Mouse (Mus musculus) cerebellum, adult 2 months (tissue): ENCODE results near the gene Epas1. TPM values are rescaled to one million over a fixed set of nuclear protein-coding genes. Genes with fewer than 3 reads are reported as not detected.

Experiments
- DNase-seq, 2 experiments: peaks; one replicate each; pipeline ENCODE4 v3.0.0; 2021
- H3K27ac ChIP-seq: fragments of 200-500 bp; 2 replicates; pipeline ENCODE4 v1.5.1; 2012; ENCODE audit warnings: low read length, control low read depth, inconsistent platforms; ENCODE audit not compliant: insufficient read depth
- H3K27me3 ChIP-seq: fragments of 200-500 bp; 2 replicates; pipeline ENCODE4 v1.6.1; 2012; ENCODE audit warnings: inconsistent platforms, mild to moderate bottlenecking, low read length, moderate library complexity; ENCODE audit not compliant: control insufficient read depth, insufficient read depth
- H3K4me1 ChIP-seq: fragments of 200-500 bp; 2 replicates; pipeline ENCODE4 v1.6.1; 2011; ENCODE audit warnings: low read length; ENCODE audit not compliant: control insufficient read depth, insufficient read depth
- H3K4me3 ChIP-seq: fragments of 200-500 bp; replicated peaks from 2 replicates; pipeline ENCODE3; 2011; ENCODE audit warnings: mild to moderate bottlenecking, low read depth, low read length, control low read depth; ENCODE audit not compliant: insufficient read depth
- CTCF ChIP-seq: fragments of 200-500 bp; IDR thresholded peaks from 2 replicates; pipeline ENCODE4 v1.5.1; 2011; ENCODE audit warnings: low read depth, mild to moderate bottlenecking, control low read depth, low read length, moderate library complexity, borderline replicate concordance; ENCODE audit not compliant: insufficient read depth
- POLR2A ChIP-seq: fragments of 200-500 bp; IDR thresholded peaks from 2 replicates; pipeline ENCODE4 v1.6.1; 2011; ENCODE audit warnings: low read length, control low read depth, borderline replicate concordance; ENCODE audit not compliant: insufficient read depth
- WGBS: fragments of 180-500 bp; shearing (Covaris S2); methylation state at CpG from one replicate; pipeline ENCODE4 v1.1.7; 2018; 5-methylcytosine and 5-hydroxymethylcytosine counted together
- polyA plus RNA-seq: library from polyadenylated mRNA; depleted of rRNA; stranded (reverse); fragments of >200 nt; gene quantifications from 2 replicates; pipeline ENCODE4 v1.2.3, GENCODE M21; 2012

The Epas1 gene
- polyA plus RNA-seq, 1 experiment = 71.1 TPM

DNA sequence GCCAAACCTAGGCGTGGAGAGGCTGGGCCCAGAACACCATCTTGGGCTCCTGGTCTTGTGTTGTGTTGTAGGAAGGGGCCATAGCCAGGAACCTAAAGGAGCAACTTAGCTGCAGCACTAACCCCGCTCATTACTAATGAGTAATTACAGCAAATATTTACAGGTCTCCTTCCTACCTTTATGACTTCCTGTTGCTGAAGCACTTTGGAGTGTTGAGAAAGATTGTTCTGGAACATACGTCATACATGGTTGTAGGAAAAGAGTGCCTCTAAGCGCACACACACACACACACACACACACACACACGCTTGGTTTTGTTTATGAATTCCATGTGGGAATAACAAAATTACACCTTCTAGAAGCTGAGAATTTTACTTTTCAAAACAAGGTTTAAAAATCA is 8.4 kb downstream of the Epas1 start:
- no peak for DNase-seq
- TF ChIP-seq POLR2A = no peak
- no peak for TF ChIP-seq CTCF
- whole genome bisulfite sequencing = 97% methylated on average over 5 of the region's 5 CpGs
- no peaks in the 10 kb centered on the region for H3K27me3 ChIP-seq
- H3K27ac ChIP-seq = no peak overlapping the region
- H3K4me3 ChIP-seq = no peak overlapping the region
- H3K4me1 ChIP-seq = 0 out of 2 replicates have a peak, but pooled peaks cover 5% of the 10 kb centered on the region

- WGBS = 88% methylated on average over 11 of the region's 11 CpGs
Measured at GRCm38 (mm10) chr17:86762479-86763242, 9.2 kb downstream of the Epas1 start.

DNA sequence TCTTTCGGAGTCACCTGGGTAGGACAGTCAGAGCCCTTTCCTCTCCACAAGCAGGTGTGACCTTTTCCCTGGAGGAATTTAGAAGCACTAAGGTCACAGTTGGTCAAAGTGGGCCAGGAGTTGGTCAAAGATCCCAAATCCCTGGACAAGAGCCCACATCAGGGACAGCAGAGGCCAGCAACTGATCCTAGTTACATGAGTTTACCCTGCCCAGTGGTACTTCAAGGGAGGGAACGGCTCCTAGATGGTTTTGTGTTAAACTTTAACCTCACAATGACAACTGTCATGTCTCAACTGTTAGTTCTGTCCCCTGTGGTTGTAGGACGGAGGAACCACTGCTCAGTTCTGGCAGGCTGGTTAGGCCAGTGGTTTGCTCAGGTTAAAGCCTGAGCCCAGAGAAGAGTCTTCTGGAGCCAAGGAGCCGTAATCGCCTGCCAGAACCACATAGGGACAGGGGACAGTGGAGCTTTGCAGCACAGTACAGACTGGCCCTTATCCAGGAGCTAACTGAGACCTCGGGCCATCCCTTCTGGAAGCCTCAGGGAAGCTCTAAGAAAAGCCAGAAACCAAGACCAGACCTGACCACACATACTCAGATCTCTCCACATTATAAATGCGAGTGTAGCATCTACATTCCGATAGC is 12.4 kb downstream of the Epas1 start:
- H3K27me3 ChIP-seq = no peaks in the 10 kb centered on the region
- DNase-seq = peak in 1 of 2 experiments; percentile 30
- no peak for TF ChIP-seq POLR2A
- TF ChIP-seq CTCF = no peak
- no peak overlapping the region for H3K4me3 ChIP-seq
- no peak overlapping the region for H3K27ac ChIP-seq
- 32% methylated on average over 8 of the region's 8 CpGs for WGBS
- H3K4me1 ChIP-seq = 0 out of 2 replicates have a peak, but pooled peaks cover 5% of the 10 kb centered on the region

More at GRCm38 (mm10) chr17:86762479-86763242, 9.2 kb downstream of the Epas1 start:
- no peak overlapping the region for H3K4me3 ChIP-seq
- H3K4me1 ChIP-seq = 0 out of 2 replicates have a peak, but pooled peaks cover 5% of the 10 kb centered on the region
- H3K27me3 ChIP-seq = no peaks in the 10 kb centered on the region
- H3K27ac ChIP-seq = no peak overlapping the region
- no peak for DNase-seq
- TF ChIP-seq POLR2A = no peak

GRCm38 (mm10) chr17:86766412-86766811 is 12.9 kb downstream of the Epas1 start:
- Histone ChIP-seq H3K4me1 (0 out of 2 replicates have a peak, but pooled peaks cover 5% of the 10 kb centered on the region), H3K27me3 (no peaks in the 10 kb centered on the region), H3K27ac (no peak overlapping the region), H3K4me3 (no peak overlapping the region)
- TF ChIP-seq POLR2A (no peak), CTCF (no peak)
- no peak for DNase-seq
- WGBS = 82% methylated on average over 4 of the region's 4 CpGs

- Histone ChIP-seq H3K4me1 (0 out of 2 replicates have a peak, but pooled peaks cover 5% of the 10 kb centered on the region), H3K27ac (peak overlapping the region; percentile 15; the same call in 1 of the 2 replicates), H3K4me3 (no peak overlapping the region), H3K27me3 (no peaks in the 10 kb centered on the region)
- 78% methylated on average over 7 of the region's 7 CpGs for WGBS
- no peak for TF ChIP-seq POLR2A
- no peak for TF ChIP-seq CTCF
- no peak for DNase-seq
Measured at GRCm38 (mm10) chr17:86768596-86768995, 15.1 kb downstream of the Epas1 start.

- H3K4me3 ChIP-seq = no peak overlapping the region
- 0 out of 2 replicates have a peak, but pooled peaks cover 5% of the 10 kb centered on the region for H3K4me1 ChIP-seq
- no peak for DNase-seq
- H3K27ac ChIP-seq = no peak overlapping the region; the same call in 1 of the 2 replicates
- no peaks in the 10 kb centered on the region for H3K27me3 ChIP-seq
- no peak for TF ChIP-seq CTCF
- TF ChIP-seq POLR2A = no peak
- 73% methylated on average over 16 of the region's 16 CpGs for WGBS
Measured at GRCm38 (mm10) chr17:86769330-86770211, 16.1 kb downstream of the Epas1 start.

DNA sequence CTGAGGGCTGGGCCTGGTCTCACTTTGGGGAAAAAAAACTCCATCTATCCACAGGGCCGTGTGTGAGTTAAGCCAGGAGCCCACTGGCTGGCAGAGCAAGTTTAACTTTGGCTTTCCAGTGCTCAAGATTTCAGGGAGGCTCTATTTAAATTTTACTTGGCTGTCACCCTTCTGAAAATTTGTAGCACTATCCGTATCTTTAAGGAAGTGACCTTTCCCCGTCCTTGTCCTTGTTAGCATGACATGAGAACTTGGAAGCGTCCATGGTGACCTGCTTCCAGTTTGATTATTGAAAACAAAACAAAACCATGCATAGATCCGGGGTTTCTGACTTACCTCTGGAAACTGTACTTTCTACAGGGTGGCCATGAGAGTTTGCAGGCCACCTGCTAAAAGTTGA is 17.3 kb downstream of the Epas1 start:
- Histone ChIP-seq H3K27ac (no peak overlapping the region), H3K27me3 (no peaks in the 10 kb centered on the region)
- 85% methylated on average over 5 of the region's 5 CpGs for WGBS

More for the DNA sequence above, 17.3 kb downstream of the Epas1 start:
- TF ChIP-seq POLR2A (no peak), CTCF (no peak)
- no peak for DNase-seq
- no peak overlapping the region for H3K4me3 ChIP-seq
- 0 out of 2 replicates have a peak, but pooled peaks cover 4% of the 10 kb centered on the region for H3K4me1 ChIP-seq
